Mouse (Mus musculus) kidney, embryonic 14.5 days (tissue): ENCODE data around the gene Avp. TPM values are rescaled to one million over a fixed set of nuclear protein-coding genes. Genes with fewer than 3 reads are reported as not detected.
A peak's percentile ranks its signal among the peaks of the same experiment; 100 is the strongest.

Experiments
- ATAC-seq: fragments of 200-750 bp; cut with Nextera tagmentation; 2 replicates; pipeline ENCODE4 v1.8.0; 2017; ENCODE audit warnings: moderate number of reproducible peaks, mild to moderate bottlenecking, moderate TSS enrichment, moderate library complexity; ENCODE audit not compliant: low FRiP score, low TSS enrichment
- H3K27ac ChIP-seq: fragments of 300-500 bp; sonication (generic); 2 replicates; pipeline ENCODE4 v1.5.1; 2014; ENCODE audit warnings: low read depth, mild to moderate bottlenecking, low read length, moderate library complexity, mixed read lengths
- H3K27me3 ChIP-seq: fragments of 300-500 bp; sonication (generic); 2 replicates; pipeline ENCODE4 v1.6.1; 2014; ENCODE audit warnings: mild to moderate bottlenecking, low read length; ENCODE audit not compliant: control insufficient read depth, insufficient read depth
- H3K36me3 ChIP-seq: fragments of 300-500 bp; sonication (generic); 2 replicates; pipeline ENCODE4 v1.6.1; 2014; ENCODE audit warnings: low read length, mixed read lengths; ENCODE audit not compliant: control insufficient read depth, insufficient read depth
- H3K4me1 ChIP-seq: fragments of 300-500 bp; sonication (generic); 2 replicates; pipeline ENCODE4 v1.6.1; 2014; ENCODE audit warnings: low read length, mixed read lengths; ENCODE audit not compliant: control insufficient read depth, insufficient read depth
- H3K4me2 ChIP-seq: fragments of 300-500 bp; sonication (generic); replicated peaks from 2 replicates; pipeline ENCODE4 v1.6.1; 2014; ENCODE audit warnings: low read depth, mild to moderate bottlenecking, low read length
- H3K4me3 ChIP-seq: fragments of 300-500 bp; sonication (generic); 2 replicates; pipeline ENCODE4 v1.5.1; 2014; ENCODE audit warnings: mild to moderate bottlenecking, low read length
- H3K9ac ChIP-seq: fragments of 300-500 bp; sonication (generic); 2 replicates; pipeline ENCODE4 v1.6.1; 2014; ENCODE audit warnings: low read depth, mild to moderate bottlenecking, low read length, moderate library complexity
- H3K9me3 ChIP-seq: fragments of 300-500 bp; sonication (generic); 2 replicates; pipeline ENCODE4 v1.6.1; 2016; ENCODE audit warnings: low read length; ENCODE audit not compliant: control insufficient read depth
- WGBS: fragments of 180-500 bp; shearing (Covaris S2); extraction: QIAGEN DNeasy Blood & Tissue Kit; methylation state at CpG from one replicate; pipeline ENCODE4 v1.1.7; 2014; 5-methylcytosine and 5-hydroxymethylcytosine counted together
- polyA plus RNA-seq: library from polyadenylated mRNA; unstranded; fragments of >200 nt; fragmentation: Nextera tagmentation; extraction: Ambion mirVana; gene quantifications from 2 replicates; pipeline ENCODE4 v1.2.1, GENCODE M21; 2014

The Avp gene
- not detected in 2 replicates for polyA plus RNA-seq

GRCm38 (mm10) chr2:130582552-130582951 is at the start of gene Avp:
Gene Avp (minus strand): TSS chr2:130582554.
- no peak within 1 kb of the TSS for H3K4me2 ChIP-seq
- WGBS, result 42% methylated on average over 10 of the region's 10 CpGs
- peaks cover 10% of the 10 kb centered on the region; the same call in 1 of the 2 replicates for H3K4me1 ChIP-seq
- ATAC-seq, result no peak
- H3K9ac ChIP-seq, result no peak within 1 kb of the TSS
- peaks cover 55% of the 10 kb centered on the region for H3K27me3 ChIP-seq
- H3K4me3 ChIP-seq, result no peak within 1 kb of the TSS
- H3K36me3 ChIP-seq, result no peaks in the 10 kb centered on the region
- no peak within 1 kb of the TSS for H3K27ac ChIP-seq
- H3K9me3 ChIP-seq, result no peaks in the 10 kb centered on the region; the same call in 1 of the 2 replicates

GRCm38 (mm10) chr2:130629839-130630203 is 47.5 kb upstream of the Avp start, which contains the start of the genes Fastkd5 and Ubox5:
Gene Fastkd5 (minus strand): TSS chr2:130630027.
Gene Ubox5 (minus strand): TSS chr2:130630038.
- WGBS, result under 1% methylated on average over 25 of the region's 25 CpGs

GRCm38 (mm10) chr2:130629080-130629838 is 46.9 kb upstream of the Avp start:
- ATAC-seq, result peak; percentile 60
- Histone ChIP-seq H3K27ac (peak overlapping the region; percentile 63), H3K27me3 (peaks cover 7% of the 10 kb centered on the region), H3K4me1 (peaks cover 9% of the 10 kb centered on the region), H3K9me3 (no peaks in the 10 kb centered on the region), H3K4me2 (peak overlapping the region; percentile 51), H3K9ac (peak overlapping the region; percentile 91), H3K4me3 (peak overlapping the region; percentile 94), H3K36me3 (peaks cover 28% of the 10 kb centered on the region; the same call in 1 of the 2 replicates)
- WGBS, result 2% methylated on average over 37 of the region's 37 CpGs

More at GRCm38 (mm10) chr2:130629839-130630203, 47.5 kb upstream of the Avp start, which contains the start of the genes Fastkd5 and Ubox5:
- peak; percentile 88 for ATAC-seq
- Histone ChIP-seq H3K27me3 (peaks cover 13% of the 10 kb centered on the region), H3K4me1 (peaks cover 15% of the 10 kb centered on the region), H3K9ac (peak within 1 kb of the TSS; percentile 91), H3K9me3 (no peaks in the 10 kb centered on the region), H3K27ac (peak within 1 kb of the TSS; percentile 63), H3K4me3 (peak within 1 kb of the TSS; percentile 94), H3K4me2 (peak within 1 kb of the TSS; percentile 51), H3K36me3 (peaks cover 25% of the 10 kb centered on the region; the same call in 1 of the 2 replicates)

GRCm38 (mm10) chr2:130628424-130628823 is 46.1 kb upstream of the Avp start:
- Histone ChIP-seq H3K36me3 (peaks cover 32% of the 10 kb centered on the region; the same call in 1 of the 2 replicates), H3K4me3 (peak overlapping the region; percentile 94; the same call in 1 of the 2 replicates), H3K4me1 (peaks cover 8% of the 10 kb centered on the region; the same call in 1 of the 2 replicates), H3K27ac (no peak overlapping the region), H3K4me2 (peak overlapping the region; percentile 51), H3K9me3 (no peaks in the 10 kb centered on the region), H3K27me3 (no peaks in the 10 kb centered on the region; the same call in 1 of the 2 replicates), H3K9ac (no peak overlapping the region)
- ATAC-seq, result no peak
- whole genome bisulfite sequencing, result 68% methylated on average over 3 of the region's 3 CpGs

- H3K4me1 ChIP-seq, result no peaks in the 10 kb centered on the region
- no peak overlapping the region for H3K4me2 ChIP-seq
- H3K9me3 ChIP-seq, result no peaks in the 10 kb centered on the region
- H3K36me3 ChIP-seq, result peaks cover 39% of the 10 kb centered on the region
- no peak overlapping the region for H3K4me3 ChIP-seq
- no peak overlapping the region for H3K27ac ChIP-seq
- no peaks in the 10 kb centered on the region for H3K27me3 ChIP-seq
- H3K9ac ChIP-seq, result no peak overlapping the region
- no peak for ATAC-seq
- 95% methylated on average over 7 of the region's 7 CpGs for WGBS
Observed at GRCm38 (mm10) chr2:130618972-130619371, 36.6 kb upstream of the Avp start.

- Histone ChIP-seq H3K4me3 (no peak overlapping the region), H3K4me2 (no peak overlapping the region), H3K36me3 (peaks cover 40% of the 10 kb centered on the region), H3K4me1 (no peaks in the 10 kb centered on the region), H3K27ac (no peak overlapping the region), H3K27me3 (no peaks in the 10 kb centered on the region), H3K9me3 (no peaks in the 10 kb centered on the region), H3K9ac (no peak overlapping the region)
- ATAC-seq, result no peak
- WGBS, result 78% methylated on average over 3 of the region's 3 CpGs
Observed at GRCm38 (mm10) chr2:130613091-130613490, 30.7 kb upstream of the Avp start.

GRCm38 (mm10) chr2:130602195-130602594 is 19.8 kb upstream of the Avp start:
- no peak overlapping the region for H3K9ac ChIP-seq
- 84% methylated on average over 4 of the region's 4 CpGs for WGBS
- no peak for ATAC-seq
- no peak overlapping the region for H3K27ac ChIP-seq
- H3K4me2 ChIP-seq, result no peak overlapping the region
- H3K4me3 ChIP-seq, result no peak overlapping the region
- no peaks in the 10 kb centered on the region for H3K27me3 ChIP-seq
- H3K4me1 ChIP-seq, result no peaks in the 10 kb centered on the region
- H3K36me3 ChIP-seq, result peaks cover 53% of the 10 kb centered on the region
- no peaks in the 10 kb centered on the region for H3K9me3 ChIP-seq

- Histone ChIP-seq H3K27me3 (no peaks in the 10 kb centered on the region), H3K9me3 (no peaks in the 10 kb centered on the region), H3K4me3 (no peak overlapping the region), H3K27ac (no peak overlapping the region), H3K4me1 (no peaks in the 10 kb centered on the region), H3K36me3 (peaks cover 66% of the 10 kb centered on the region), H3K9ac (no peak overlapping the region), H3K4me2 (no peak overlapping the region)
- ATAC-seq, result no peak
- 83% methylated on average over 3 of the region's 3 CpGs for WGBS
Observed at GRCm38 (mm10) chr2:130598399-130598798, 16.0 kb upstream of the Avp start.

- no peak for ATAC-seq
- Histone ChIP-seq H3K27me3 (no peaks in the 10 kb centered on the region), H3K36me3 (peaks cover 59% of the 10 kb centered on the region), H3K9me3 (no peaks in the 10 kb centered on the region), H3K27ac (no peak overlapping the region), H3K9ac (no peak overlapping the region), H3K4me1 (no peaks in the 10 kb centered on the region), H3K4me3 (no peak overlapping the region), H3K4me2 (no peak overlapping the region)
- WGBS, result 21% methylated on average over 1 of the region's 1 CpGs
Observed at GRCm38 (mm10) chr2:130597601-130598010, 15.3 kb upstream of the Avp start.
